Mouse (Mus musculus) E14TG2a.4 (cell line): Measurements from ENCODE around the gene Lepr.
"Not testable (repeated sequence)": the region's sequence is repeated elsewhere in the genome, so short reads cannot be mapped to it uniquely, and the experiment has no call there.

Experiments
- H3K27me3 ChIP-seq: 2 replicates; pipeline ENCODE4 v1.6.1; 2014; ENCODE audit warnings: low read length, control low read depth; ENCODE audit not compliant: insufficient read depth
- H3K36me3 ChIP-seq: 2 replicates; pipeline ENCODE4 v1.6.1; 2014; ENCODE audit warnings: low read length, control low read depth; ENCODE audit not compliant: insufficient read depth
- H3K4me1 ChIP-seq: replicated peaks from 2 replicates; pipeline ENCODE4 v1.6.1; 2014; ENCODE audit warnings: low read depth, low read length, control low read depth
- H3K4me3 ChIP-seq: replicated peaks from 2 replicates; pipeline ENCODE4 v1.5.1; 2014; ENCODE audit warnings: mild to moderate bottlenecking, low read length
- H3K9me3 ChIP-seq: 2 replicates; pipeline ENCODE4 v1.6.1; 2014; ENCODE audit warnings: low read length, control low read depth
- CTCF ChIP-seq: conservative IDR thresholded peaks from 2 replicates; pipeline ENCODE4 v1.5.1; 2014; ENCODE audit warnings: low read length
- NANOG ChIP-seq: IDR thresholded peaks from 2 replicates; pipeline ENCODE4 v1.6.1; 2014; ENCODE audit warnings: borderline replicate concordance, low read length, mixed read lengths
- POU5F1 ChIP-seq: IDR thresholded peaks from 2 replicates; pipeline ENCODE4 v1.6.1; 2014; ENCODE audit warnings: low read length, borderline replicate concordance

Lepr gene

GRCm38 (mm10) chr4:101760490-101760889 lies 43.3 kb downstream of the Lepr start:
- TF ChIP-seq CTCF = no peak
- TF ChIP-seq NANOG = no peak
- TF ChIP-seq POU5F1 = no peak
- H3K4me1 ChIP-seq = no peaks in the 10 kb centered on the region
- H3K9me3 ChIP-seq = no peaks in the 10 kb centered on the region
- H3K27me3 ChIP-seq = no peaks in the 10 kb centered on the region
- H3K4me3 ChIP-seq = no peak overlapping the region
- H3K36me3 ChIP-seq = no peaks in the 10 kb centered on the region

DNA sequence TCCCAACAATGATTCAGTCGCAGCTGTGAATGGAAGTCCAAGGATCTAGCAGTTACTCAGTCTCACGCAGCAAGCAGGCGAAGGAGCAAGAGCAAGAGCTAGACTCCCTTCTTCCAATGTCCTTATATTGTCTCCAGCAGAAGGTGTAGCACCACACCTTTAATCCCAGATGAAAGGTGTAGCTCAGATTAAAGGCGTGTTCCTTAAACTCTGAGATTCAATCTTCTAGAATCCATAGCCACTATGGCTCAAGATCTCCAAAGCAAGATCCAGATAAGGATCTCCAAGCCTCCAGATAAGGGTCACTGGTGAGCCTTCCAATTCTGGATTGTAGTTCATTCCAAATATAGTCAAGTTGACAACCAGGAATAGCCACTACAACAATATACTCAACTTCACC lies 126.7 kb downstream of the Lepr start, which contains the start of gene B020004J07Rik:
Gene B020004J07Rik, minus strand, starts transcription at position 101 of the 400 bp plus-strand sequence.
- not testable (repeated sequence) for H3K4me3 ChIP-seq, H3K4me1 ChIP-seq, H3K27me3 ChIP-seq, H3K36me3 ChIP-seq
- H3K9me3 ChIP-seq = peaks cover 23% of the 10 kb centered on the region

- no peaks in the 10 kb centered on the region for H3K4me1 ChIP-seq
Observed at GRCm38 (mm10) chr4:101850908-101851307, 133.7 kb downstream of the Lepr start.

DNA sequence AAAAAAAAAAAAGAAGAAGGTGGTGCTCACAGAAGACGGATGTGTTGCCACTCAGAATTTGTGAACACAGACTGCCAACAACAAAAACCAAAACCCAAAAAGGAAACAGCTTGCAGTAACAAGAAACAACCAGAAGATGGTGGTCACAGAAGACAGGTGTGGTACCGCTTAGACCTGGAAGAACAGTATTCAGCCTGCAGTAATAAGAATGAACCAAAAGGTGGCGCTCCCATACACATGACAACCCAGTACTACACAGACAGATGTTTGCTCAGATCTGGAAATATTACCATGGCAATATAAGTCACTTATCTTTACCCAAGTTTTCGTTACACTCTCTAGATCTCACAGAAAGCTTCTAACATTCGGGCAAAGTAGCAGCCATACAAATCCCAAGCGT lies 143.7 kb downstream of the Lepr start:
- H3K36me3 ChIP-seq = no peaks in the 10 kb centered on the region
- no peaks in the 10 kb centered on the region for H3K9me3 ChIP-seq

More at GRCm38 (mm10) chr4:101850908-101851307, 133.7 kb downstream of the Lepr start:
- Histone ChIP-seq H3K27me3 (no peaks in the 10 kb centered on the region), H3K4me3 (no peak overlapping the region), H3K36me3 (no peaks in the 10 kb centered on the region), H3K9me3 (peaks cover 46% of the 10 kb centered on the region)
- TF ChIP-seq CTCF (peak; percentile 53), NANOG (no peak)

GRCm38 (mm10) chr4:101862289-101862688 lies 145.1 kb downstream of the Lepr start:
- H3K36me3 ChIP-seq = no peaks in the 10 kb centered on the region
- no peak for TF ChIP-seq CTCF
- peaks cover 19% of the 10 kb centered on the region for H3K4me1 ChIP-seq
- no peaks in the 10 kb centered on the region for H3K27me3 ChIP-seq
- H3K9me3 ChIP-seq = no peaks in the 10 kb centered on the region
- no peak overlapping the region for H3K4me3 ChIP-seq

More for the DNA sequence above, 143.7 kb downstream of the Lepr start:
- no peaks in the 10 kb centered on the region for H3K27me3 ChIP-seq
- TF ChIP-seq NANOG (no peak), CTCF (peak; percentile 87)
- H3K4me3 ChIP-seq = no peak overlapping the region
- peaks cover 19% of the 10 kb centered on the region for H3K4me1 ChIP-seq
